Mouse (Mus musculus) 416B (cell line): Measurements from ENCODE around the gene Grk1.
A peak's percentile ranks its signal among the peaks of the same experiment; 100 is the strongest.

Source experiments
- DNase-seq: peaks from one replicate; pipeline ENCODE4 v3.0.0; 2011; ENCODE audit warnings: low read depth

Grk1 gene

DNA sequence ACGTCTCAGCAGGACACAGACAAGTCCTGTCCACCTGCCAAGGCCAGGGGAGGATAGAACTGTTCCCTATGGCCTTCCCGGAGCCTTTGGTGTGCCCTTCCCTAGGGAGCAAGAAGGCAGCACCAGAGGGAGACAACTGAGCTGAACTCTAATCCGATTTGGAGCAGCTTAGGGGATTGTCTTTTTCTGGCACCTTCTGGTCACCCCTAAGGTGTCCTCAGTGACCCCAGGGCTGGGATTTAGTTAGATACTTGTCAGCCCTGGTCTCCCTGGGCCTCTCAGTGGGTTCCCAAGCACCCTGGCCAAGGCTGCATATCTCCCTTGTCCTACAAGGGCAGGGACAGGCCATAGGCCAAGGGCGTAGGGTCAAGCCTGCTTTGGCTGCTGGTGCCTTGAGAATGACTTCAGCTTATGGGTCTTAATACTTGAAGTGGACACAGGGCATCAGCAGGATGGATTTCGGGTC, at the start of gene Grk1:
Gene Grk1 (plus strand): TSS at position 416 of the 466 bp plus-strand sequence.
- DNase-seq: no peak

DNA sequence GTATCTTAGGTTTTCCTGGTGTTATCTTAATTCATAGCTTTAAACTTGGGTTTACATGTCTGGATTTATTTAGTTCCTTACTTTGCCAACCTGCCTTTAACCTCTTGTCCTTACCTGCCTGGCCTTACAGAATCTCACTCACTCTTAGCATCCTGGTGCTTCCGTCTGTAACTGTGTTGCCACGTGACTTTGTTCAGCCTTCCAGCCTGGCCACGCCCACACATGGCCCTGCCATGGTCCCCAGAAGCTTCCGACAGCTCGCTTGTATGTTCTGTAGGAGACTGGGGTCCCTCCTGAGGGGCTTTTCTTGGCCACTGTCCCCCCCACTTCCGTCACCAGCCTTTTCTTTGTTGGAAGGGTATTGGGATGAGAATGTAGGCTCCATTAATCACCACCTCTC, 48.7 kb upstream of the Grk1 start:
- DNase-seq: no peak

DNA sequence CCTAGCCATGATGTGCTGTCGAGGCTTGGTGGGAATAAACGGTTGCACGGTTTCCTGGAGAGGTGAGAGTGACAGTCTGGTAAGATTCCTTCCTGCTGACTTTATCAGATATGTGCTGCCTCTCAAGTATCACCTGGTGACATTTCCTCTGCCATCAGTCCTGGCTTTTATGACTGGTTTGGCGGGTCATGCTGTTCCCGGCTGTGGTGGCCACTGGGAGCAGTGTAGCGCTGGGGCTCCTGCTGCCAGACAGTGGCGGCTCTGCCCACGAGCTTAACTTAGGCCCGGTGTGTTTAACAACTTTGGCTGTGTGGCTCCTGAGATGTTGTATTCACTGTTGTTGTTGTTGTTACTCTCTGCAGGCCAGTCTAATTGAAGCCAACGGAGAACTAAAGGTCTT, 48.2 kb upstream of the Grk1 start:
- peak; percentile 68 for DNase-seq

DNA sequence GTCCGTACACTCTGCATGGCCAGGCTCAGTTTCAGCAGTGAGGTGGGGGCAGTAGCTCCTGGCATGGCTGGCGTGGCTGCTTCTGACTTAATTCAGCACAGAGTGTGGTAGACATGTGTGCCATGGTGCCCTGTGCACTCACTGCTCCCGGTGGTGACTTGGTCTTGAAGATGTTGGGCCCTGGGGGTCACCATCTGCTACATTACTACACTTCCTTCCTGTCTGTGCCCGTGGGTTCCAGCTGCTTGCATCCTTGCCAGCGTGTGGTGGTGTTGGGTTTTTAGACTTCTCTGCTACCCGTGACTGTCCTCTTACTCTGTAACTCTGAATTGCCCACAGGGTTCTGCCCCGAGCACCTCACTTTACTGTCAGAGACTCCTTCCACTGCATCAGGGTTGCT, 44.7 kb upstream of the Grk1 start:
- peak; percentile 82 for DNase-seq

DNA sequence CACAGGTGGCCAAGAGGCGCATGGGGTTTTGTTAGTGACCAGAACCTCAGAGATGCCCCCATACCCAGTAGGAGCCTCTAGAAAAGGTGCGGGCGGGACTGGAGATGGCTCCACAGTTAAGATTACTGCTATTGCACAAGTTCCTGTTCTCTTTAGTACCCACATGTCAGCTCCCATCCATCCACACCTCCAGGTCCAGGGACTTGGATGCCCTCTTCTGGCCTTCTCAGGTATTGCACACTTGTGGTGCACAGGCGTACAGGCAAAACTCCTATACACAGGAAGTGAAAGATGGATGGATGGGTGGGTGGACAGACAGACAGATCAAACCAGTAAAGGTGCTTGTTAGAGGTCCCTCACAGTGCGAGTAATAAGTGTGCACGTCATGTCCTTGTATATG, 43.0 kb upstream of the Grk1 start:
- peak; percentile 66 for DNase-seq

DNA sequence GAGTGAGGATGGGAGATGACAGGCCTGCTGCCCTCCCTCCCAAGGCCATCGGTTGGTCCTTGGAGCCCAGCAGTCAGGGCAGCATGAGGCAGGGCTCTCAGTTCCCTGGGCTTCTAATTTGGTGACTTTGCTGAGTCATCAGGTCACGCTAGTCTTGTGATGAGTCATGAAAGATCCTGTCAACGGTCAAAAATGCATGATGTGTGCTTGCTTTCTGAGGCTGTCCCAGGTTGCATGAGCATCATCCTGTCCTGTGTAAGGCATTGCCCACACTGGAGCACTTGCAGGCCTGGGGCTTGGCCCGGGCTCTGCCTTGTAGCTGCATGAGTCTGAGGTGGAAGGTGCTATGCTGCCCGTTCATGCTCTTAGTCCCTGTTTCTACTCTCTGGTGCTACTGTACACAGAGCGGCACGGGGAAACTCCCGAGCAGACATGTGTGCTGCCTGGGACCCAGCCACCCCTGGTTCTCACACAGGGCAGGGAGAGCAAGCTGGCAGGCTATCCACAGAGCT, 31.7 kb upstream of the Grk1 start:
- DNase-seq: peak; percentile 84

DNA sequence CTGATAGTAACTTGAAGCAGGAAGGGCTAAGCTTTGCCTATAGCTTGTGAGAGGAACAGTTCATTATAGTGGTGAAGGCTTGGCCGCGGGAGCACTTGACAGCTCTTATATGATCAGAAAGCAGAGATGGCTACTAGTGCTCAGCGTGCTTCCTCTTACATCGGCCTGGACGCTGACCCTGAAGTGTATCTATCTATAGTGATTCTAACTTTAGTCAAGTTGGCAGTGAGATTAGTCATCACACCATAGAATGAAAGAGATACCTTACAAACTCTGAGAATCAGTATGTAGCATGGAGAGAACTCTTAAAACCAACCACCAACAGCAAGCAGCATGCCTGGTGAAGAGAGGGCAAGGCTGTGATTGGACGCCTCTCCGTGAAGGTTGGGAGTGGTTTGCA, 23.3 kb upstream of the Grk1 start:
- no peak for DNase-seq

DNA sequence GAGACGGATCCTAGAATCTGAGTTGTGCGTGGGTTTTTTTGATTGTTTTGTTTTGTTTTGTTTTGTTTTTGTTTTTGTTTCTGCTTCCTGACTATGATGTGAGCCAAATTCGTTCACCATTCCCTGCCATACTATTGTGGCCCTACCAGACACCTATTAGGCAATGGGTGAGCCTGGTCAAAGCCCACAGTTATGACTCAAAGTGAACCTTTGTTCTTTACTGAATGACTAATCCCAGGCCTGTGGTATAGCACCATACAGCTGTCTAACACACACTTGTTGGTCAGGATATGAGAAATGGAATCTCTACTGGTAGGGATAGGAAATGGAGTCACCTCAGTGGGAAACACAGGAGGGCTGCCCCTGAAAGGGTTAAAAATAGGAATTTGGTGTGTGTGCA, 22.3 kb upstream of the Grk1 start:
- peak; percentile 54 for DNase-seq

DNA sequence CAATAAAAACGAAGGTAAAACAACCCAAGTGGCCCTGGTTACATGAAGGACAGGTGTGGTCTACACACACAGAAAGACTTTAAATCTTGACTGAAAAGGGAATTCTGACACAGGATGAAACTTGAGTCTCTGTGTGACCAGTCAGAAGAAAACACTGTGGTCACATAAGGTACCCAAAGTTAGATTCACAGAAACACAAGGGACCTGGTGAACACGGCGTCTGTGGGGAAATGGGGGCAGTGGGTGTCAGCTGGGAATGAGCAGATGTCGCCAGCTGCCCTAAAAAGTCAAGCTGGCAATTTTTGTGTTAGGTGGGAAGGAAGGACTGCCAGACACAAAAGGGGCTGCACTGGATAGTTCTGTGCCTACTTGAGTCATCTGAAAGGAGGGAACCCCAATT, 21.9 kb upstream of the Grk1 start:
- no peak for DNase-seq

DNA sequence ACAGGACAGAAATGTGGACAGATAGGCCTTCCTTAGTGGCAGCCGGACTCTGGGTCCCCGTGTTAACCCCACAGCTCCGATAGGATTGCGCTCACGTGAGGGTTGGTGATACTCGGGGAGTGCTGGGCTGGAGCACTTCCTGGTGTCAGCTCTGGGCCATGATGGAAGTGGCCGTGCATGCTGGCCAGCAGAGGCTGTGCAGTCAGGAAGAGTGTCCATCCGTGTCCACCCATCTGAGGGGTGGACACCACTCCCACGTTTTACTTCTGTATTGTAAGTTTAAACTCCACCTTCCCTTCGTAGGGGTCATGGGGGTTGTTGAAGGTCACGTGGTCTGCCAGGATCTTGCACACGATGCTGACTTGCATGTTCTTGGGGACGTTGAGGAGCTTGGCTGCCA, 18.5 kb upstream of the Grk1 start:
- DNase-seq: no peak

DNA sequence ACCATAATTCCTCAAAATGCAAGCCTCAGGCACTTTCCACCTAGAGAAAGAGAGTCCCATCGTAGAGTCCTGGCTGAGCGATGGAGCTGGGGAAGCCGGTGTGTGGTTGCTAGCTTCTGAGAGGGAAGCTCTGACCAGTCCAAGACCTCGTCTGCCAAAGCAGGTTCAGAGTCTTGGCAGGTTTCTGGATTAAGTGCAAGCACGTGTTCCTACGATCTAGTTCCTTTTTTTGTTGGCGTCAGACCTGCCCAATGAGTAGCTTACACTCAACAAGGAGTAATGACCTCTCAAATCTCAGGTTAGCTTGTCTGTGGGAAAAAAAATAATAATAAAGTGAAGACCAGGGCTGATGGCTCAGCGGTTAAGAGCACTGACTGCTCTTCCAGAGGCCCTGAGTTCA, 17.2 kb upstream of the Grk1 start:
- DNase-seq: no peak

DNA sequence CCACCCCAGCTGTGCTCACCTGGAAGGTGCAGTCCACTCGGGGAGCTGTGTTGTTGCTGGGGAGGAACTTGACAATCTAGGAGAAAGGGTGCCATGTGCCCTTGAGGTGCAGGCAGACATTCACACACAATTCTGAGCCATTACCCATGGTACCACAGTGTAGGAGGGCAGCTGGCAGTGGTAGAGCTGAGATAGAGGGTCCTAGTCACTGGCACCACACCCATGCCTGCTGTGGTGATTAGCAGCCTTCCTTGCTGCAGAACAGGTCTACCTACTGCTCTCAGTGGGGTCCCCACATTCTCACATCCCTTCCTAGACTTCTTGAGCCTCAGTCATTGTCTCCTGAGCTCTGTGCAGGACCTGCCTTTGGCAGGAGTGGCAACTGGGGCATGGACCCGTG, 16.1 kb upstream of the Grk1 start:
- DNase-seq: no peak

DNA sequence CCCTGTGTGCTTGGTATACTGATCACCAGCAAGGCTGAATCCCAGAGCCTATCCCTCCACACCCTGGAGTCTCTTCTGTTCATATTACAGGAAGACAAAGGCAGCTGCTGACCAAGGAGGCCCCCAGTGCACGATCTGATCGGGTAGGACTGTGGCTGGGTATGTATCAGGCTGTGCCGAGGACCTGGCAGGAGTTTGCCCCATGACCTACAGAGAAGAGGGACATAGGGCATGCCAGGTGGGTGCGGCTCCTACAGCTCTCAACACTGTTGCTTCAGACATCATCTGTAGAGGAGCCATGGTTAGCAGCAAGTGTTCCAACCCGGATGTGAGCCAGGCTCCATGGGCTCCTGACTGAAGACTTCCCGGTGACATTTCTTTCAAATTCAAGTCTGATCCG, 11.0 kb upstream of the Grk1 start:
- DNase-seq: no peak

DNA sequence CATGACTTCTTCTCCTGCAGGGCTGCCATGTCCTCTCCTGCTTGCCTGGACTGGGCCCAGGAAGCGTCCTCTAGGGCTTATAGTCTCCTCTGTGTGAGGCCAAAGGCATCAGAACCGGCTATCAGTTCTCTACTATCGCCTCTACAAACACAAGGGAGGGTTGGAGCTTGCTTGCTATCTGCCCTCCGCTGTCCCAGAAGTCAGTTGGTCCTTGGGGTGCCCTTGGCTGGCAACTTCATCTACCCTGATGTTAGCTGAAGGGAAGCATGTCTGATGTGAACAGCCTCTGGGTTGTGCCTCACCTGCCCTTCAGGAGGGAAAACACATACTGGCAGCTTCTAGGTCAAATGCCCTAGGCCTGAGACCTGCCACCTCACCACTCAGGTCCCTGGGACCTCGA, 8.2 kb upstream of the Grk1 start, which contains the start of gene Atp4b:
Gene Atp4b (minus strand): TSS at position 101 of the 400 bp plus-strand sequence.
- no peak for DNase-seq

DNA sequence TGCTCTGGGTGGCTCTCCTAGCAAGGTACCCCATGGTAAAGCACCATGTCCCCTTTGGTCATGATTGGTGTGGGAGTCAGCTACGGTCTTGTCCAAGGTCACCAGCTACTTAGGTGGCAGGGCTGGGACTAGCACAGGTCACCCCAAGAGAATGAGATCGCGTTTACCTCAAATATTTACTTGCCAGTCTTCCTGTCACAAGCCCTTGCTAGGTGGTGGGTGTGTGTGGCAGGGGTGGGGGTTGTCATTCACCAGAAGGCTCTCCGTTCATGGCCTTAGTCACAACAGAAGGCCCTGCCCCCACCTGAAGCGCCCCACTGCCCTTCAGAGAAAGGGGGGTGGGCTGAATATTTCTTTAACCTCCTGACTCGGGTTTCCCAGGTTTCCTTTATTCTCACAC, 1.4 kb upstream of the Grk1 start:
- no peak for DNase-seq

DNA sequence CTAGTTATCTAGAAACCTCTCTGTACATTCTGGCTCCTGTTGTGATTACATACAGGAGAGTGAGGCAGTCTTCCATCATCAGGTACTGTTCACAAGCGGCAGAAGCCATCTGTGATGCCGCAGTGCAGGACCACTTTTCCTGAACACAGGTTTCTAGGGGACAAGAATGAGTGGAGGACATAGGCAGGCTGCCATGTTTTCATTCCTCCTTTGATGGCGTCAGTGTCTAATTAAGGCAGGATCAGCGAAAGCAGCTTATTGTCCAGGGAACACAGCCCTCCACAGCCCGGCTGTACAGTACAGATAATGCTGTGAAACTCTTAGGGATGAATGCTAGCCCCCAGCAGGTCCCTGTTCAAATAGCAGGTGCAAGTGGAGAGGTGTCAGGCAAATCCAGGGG, 1.1 kb downstream of the Grk1 start:
- DNase-seq: no peak

DNA sequence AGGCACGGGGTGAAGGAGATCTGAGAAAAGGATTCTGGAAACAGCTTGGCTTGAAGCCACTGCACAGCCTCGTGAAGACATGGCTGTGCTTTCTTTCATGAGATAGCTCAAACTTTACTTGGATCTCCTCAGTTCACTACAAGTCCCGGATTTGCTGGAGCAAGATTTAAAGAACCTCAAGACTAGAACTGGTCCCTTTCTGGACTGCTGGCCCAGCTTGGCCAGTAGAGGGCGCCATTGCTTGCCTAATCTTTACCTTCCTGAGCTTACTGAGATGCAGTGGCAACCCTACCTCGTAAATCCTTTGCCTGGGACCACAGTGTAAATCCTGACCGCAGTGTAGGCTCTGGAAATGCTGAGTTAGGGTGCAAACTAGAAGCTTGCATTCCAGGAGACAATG, 6.7 kb downstream of the Grk1 start:
- peak; percentile 70 for DNase-seq

DNA sequence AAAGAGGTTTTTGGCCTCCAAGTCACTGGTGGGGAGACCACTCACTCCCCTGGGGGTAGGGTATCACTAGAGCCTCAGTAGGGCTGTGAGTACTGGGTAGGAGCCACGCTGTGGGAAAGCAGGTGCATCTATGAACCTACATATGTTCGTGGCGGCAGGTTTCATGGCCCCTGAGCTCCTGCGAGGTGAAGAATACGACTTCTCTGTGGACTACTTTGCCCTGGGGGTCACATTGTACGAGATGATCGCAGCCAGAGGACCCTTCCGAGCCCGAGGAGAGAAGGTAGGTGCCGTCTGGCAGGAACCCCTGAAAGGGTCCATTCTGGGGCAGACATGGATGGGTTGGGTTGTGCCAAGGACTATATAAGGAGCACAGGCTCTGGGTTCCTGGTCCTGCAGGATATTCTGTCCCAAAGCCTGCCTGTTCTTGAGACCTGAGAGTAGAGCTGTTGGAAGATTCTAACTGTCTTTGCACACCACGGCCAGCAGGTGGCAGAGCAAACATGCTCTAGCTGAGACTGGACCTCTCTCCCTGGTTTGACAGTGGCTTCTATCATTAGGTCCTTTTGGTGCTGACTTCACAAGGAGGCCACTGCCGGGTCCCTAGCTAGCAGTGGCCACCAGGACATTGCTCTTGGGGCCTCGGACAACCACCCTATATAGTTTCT, 8.1 kb downstream of the Grk1 start:
- DNase-seq: peak; percentile 65

DNA sequence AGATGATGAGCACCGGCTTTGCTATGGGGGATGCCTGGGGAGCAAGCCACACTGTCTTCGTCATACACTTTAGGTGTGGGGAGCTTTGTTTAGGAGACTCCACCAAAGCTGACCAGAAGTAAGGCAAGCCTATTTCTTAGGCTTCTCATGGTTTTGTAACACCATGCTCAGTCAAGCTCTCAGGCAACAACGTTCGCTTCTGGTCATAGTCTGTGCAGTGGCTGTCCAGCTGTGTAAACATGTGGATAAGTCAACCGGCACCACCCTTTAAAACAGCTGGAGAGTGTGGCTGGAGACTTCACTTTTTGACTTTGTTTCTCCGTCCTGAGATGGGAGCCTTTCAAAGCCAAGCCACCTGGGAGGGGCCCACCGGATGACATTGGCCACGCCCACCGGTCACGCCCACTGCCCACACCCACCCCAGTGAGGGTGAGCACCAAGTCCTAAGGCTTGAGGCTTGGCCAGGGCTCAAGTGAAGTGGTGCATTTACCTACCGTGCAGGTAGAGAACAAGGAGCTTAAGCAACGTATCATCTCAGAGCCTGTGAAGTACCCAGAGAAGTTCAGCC, 9.0 kb downstream of the Grk1 start:
- DNase-seq: no peak

DNA sequence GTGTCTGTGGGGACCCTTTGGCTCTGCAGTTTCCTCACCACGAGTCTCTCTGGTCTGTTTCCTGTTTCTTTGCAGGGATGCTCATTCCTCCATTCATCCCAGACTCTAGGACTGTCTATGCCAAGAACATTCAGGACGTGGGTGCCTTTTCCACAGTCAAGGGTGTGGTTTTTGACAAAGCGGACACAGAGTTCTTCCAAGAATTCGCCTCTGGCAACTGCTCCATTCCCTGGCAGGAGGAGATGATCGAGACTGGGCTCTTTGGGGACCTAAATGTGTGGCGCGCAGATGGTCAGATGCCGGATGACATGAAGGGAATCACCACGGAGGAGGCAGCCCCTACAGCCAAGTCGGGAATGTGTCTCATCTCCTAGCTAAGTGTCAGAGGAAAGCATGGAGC, 11.0 kb downstream of the Grk1 start:
- DNase-seq: no peak

DNA sequence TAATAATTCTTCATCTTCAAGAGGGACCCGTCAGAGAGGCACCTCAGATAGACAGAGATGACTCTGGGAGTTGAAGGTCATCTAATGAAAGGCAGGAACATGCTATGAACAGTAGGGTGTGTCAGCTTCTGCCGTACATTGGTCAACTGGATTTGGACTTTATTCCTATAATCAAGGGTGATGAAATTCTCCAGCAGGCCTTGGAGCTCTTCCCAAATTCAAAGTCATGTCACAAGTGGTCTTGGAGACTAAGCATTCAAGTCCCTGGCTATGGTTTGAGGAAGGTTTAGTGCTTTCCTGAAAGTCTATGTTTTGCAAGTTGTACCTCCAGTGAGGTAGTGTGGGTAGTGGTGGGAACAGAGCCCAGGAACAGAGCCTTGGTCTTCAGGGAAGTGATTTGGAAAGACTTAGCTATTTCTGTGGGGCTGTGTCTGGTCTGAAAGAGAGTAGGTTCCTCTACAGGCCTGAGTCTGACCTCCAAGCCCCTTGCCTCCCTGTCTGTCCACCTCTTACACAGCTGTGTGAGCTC, 14.3 kb downstream of the Grk1 start:
- no peak for DNase-seq

DNA sequence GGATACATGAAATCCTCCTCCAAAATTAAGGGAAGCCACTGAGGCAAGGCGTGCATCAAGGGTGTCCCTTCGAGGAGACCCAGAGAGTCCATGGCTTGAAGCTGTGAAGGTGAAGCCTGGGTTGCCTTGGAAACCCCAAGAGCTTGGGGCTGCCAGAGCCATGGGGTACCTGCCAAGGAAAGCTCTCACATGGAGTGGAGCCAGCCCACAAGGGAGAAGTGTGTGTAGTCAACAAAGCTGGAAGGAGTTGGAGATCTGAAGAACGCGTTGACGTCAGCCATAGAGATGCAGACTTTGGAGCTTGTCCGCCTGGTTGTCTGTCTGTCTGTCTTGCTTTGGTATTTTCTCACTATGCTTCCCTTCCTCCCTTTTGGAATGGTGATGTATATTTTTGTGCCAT, 16.1 kb downstream of the Grk1 start:
- no peak for DNase-seq

DNA sequence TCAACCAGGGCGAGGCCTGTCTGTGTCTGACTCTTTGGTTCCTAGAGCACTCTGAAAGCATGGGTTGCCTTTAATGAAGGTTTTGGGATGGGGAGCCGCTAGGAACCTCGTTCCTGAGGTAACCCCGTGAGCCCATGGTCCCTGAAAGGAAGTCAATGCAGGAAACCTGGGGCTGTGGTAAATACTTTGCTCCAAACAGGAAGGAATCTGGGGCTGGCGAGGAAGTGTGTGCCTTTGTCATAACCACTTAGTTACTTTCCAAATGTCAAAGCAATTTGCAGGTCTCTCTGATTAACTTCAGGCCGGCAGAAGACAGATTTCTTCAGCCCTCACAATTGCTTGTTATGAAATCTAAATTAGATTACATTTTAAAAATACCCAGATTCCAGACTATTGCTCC, 22.5 kb downstream of the Grk1 start:
- DNase-seq: no peak

DNA sequence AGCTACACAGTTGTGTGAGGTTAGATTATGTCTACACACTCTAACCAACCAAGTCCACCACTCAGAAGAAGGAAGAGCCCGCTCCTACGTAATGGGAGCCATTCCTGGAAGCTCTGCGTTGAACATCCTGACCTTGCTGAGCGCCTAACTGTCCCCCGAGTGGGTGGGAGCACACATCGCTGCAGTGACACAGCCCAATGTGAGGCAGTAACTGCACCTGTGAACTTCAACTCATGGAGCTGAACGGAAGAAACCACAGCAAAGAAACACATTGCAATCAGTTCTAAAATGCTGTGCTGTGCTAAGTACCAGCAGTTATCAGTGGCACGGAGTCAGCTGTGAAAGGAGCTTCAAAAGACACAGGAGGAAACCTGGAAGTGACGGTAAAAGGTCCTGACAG, 23.3 kb downstream of the Grk1 start:
- no peak for DNase-seq
